Mouse (Mus musculus) lung, embryonic 14.5 days (tissue): ENCODE results near the gene Kdm5a. TPM values are rescaled to one million over a fixed set of nuclear protein-coding genes. Genes with fewer than 3 reads are reported as not detected.

ENCODE experiments used
- ATAC-seq: fragments of 200-750 bp; cut with Nextera tagmentation; 2 replicates; pipeline ENCODE4 v1.8.0; 2017; ENCODE audit warnings: mild to moderate bottlenecking, moderate TSS enrichment, moderate library complexity; ENCODE audit not compliant: insufficient read depth
- DNase-seq: peaks from one replicate; pipeline ENCODE4 v3.0.0-alpha.2; 2015
- H3K27ac ChIP-seq: fragments of 300-500 bp; sonication (generic); 2 replicates; pipeline ENCODE4 v1.5.1; 2014; ENCODE audit warnings: low read depth, mild to moderate bottlenecking, moderate library complexity
- H3K27me3 ChIP-seq: fragments of 300-500 bp; sonication (generic); 2 replicates; pipeline ENCODE4 v1.6.1; 2014; ENCODE audit warnings: low read length, control low read depth; ENCODE audit not compliant: insufficient read depth
- H3K36me3 ChIP-seq: fragments of 300-500 bp; sonication (generic); 2 replicates; pipeline ENCODE4 v1.6.1; 2014; ENCODE audit warnings: control low read depth; ENCODE audit not compliant: insufficient read depth
- H3K4me1 ChIP-seq: fragments of 300-500 bp; sonication (generic); 2 replicates; pipeline ENCODE4 v1.6.1; 2014; ENCODE audit warnings: antibody characterized with exemption, control low read depth; ENCODE audit not compliant: insufficient read depth
- H3K4me2 ChIP-seq: fragments of 300-500 bp; sonication (generic); 2 replicates; pipeline ENCODE4 v1.6.1; 2014; ENCODE audit warnings: mild to moderate bottlenecking
- H3K4me3 ChIP-seq: fragments of 300-500 bp; sonication (generic); 2 replicates; pipeline ENCODE4 v1.5.1; 2014; ENCODE audit warnings: low read depth, low read length
- H3K9ac ChIP-seq: fragments of 300-500 bp; sonication (generic); 2 replicates; pipeline ENCODE4 v1.6.1; 2014
- H3K9me3 ChIP-seq: fragments of 300-500 bp; sonication (generic); 2 replicates; pipeline ENCODE4 v1.6.1; 2016; ENCODE audit warnings: low read depth, low read length, control low read depth
- CTCF ChIP-seq: IDR thresholded peaks from 2 replicates; pipeline ENCODE4 v1.5.1; 2016; ENCODE audit warnings: antibody characterized with exemption, low read depth
- WGBS: fragments of 180-500 bp; shearing (Covaris S2); extraction: QIAGEN DNeasy Blood & Tissue Kit; methylation state at CpG from one replicate; pipeline ENCODE4 v1.1.7; 2014; 5-methylcytosine and 5-hydroxymethylcytosine counted together
- polyA plus RNA-seq: library from polyadenylated mRNA; unstranded; fragments of >200 nt; fragmentation: Nextera tagmentation; extraction: Ambion mirVana; gene quantifications from 2 replicates; pipeline ENCODE4 v1.2.1, GENCODE M21; 2014

Kdm5a gene
- polyA plus RNA-seq, 1 experiment from 2014 or later = 46.3 TPM

GRCm38 (mm10) chr6:120472455-120473140 is 108.7 kb downstream of the Kdm5a start:
- Histone ChIP-seq H3K4me2 (no peak overlapping the region), H3K27ac (no peak overlapping the region), H3K9me3 (no peaks in the 10 kb centered on the region), H3K27me3 (no peaks in the 10 kb centered on the region), H3K9ac (no peak overlapping the region), H3K36me3 (no peaks in the 10 kb centered on the region), H3K4me3 (no peak overlapping the region), H3K4me1 (no peaks in the 10 kb centered on the region)
- ATAC-seq (no peak), DNase-seq (no peak)
- no peak for TF ChIP-seq CTCF
- WGBS = 40% methylated on average over 8 of the region's 8 CpGs

- H3K27ac ChIP-seq = no peak overlapping the region
- 32% methylated on average over 5 of the region's 5 CpGs for WGBS
- TF ChIP-seq CTCF = no peak
- no peaks in the 10 kb centered on the region for H3K27me3 ChIP-seq
- H3K4me1 ChIP-seq = no peaks in the 10 kb centered on the region
- DNase-seq (peak; percentile 47), ATAC-seq (peak; percentile 42; the same call in 1 of the 2 replicates)
- H3K9ac ChIP-seq = no peak overlapping the region
- H3K4me3 ChIP-seq = no peak overlapping the region
- H3K36me3 ChIP-seq = no peaks in the 10 kb centered on the region
- H3K4me2 ChIP-seq = no peak overlapping the region
- no peaks in the 10 kb centered on the region for H3K9me3 ChIP-seq
These were observed 109.5 kb downstream of the Kdm5a start for GRCm38 (mm10) chr6:120473427-120473826.

GRCm38 (mm10) chr6:120475288-120475687 is 111.4 kb downstream of the Kdm5a start:
- DNase-seq (peak; percentile 36), ATAC-seq (peak; percentile 39; the same call in 1 of the 2 replicates)
- no peak overlapping the region for H3K9ac ChIP-seq
- no peaks in the 10 kb centered on the region for H3K27me3 ChIP-seq
- H3K36me3 ChIP-seq = no peaks in the 10 kb centered on the region
- H3K4me1 ChIP-seq = no peaks in the 10 kb centered on the region
- H3K9me3 ChIP-seq = no peaks in the 10 kb centered on the region
- WGBS = 58% methylated on average over 8 of the region's 8 CpGs
- no peak overlapping the region for H3K4me3 ChIP-seq
- H3K4me2 ChIP-seq = no peak overlapping the region
- H3K27ac ChIP-seq = no peak overlapping the region
- no peak for TF ChIP-seq CTCF

GRCm38 (mm10) chr6:120479302-120479701 is 115.4 kb downstream of the Kdm5a start:
- Histone ChIP-seq H3K9ac (no peak overlapping the region), H3K36me3 (no peaks in the 10 kb centered on the region), H3K4me2 (no peak overlapping the region), H3K4me3 (no peak overlapping the region), H3K27me3 (no peaks in the 10 kb centered on the region), H3K4me1 (no peaks in the 10 kb centered on the region), H3K9me3 (no peaks in the 10 kb centered on the region), H3K27ac (no peak overlapping the region)
- DNase-seq = peak; percentile 37
- 38% methylated on average over 2 of the region's 2 CpGs for WGBS
- ATAC-seq = no peak
- no peak for TF ChIP-seq CTCF

- no peak for ATAC-seq
- Histone ChIP-seq H3K27ac (no peak overlapping the region), H3K4me3 (no peak overlapping the region), H3K36me3 (no peaks in the 10 kb centered on the region), H3K9ac (no peak overlapping the region), H3K4me2 (no peak overlapping the region), H3K4me1 (no peaks in the 10 kb centered on the region), H3K27me3 (no peaks in the 10 kb centered on the region), H3K9me3 (no peaks in the 10 kb centered on the region)
- 87% methylated on average over 5 of the region's 5 CpGs for WGBS
- TF ChIP-seq CTCF = no peak
- DNase-seq = no peak
These were observed 116.4 kb downstream of the Kdm5a start for GRCm38 (mm10) chr6:120480361-120480760.

- H3K4me3 ChIP-seq = no peak overlapping the region
- no peaks in the 10 kb centered on the region for H3K4me1 ChIP-seq
- H3K9ac ChIP-seq = no peak overlapping the region
- 86% methylated on average over 6 of the region's 6 CpGs for WGBS
- H3K27me3 ChIP-seq = no peaks in the 10 kb centered on the region
- ATAC-seq (no peak), DNase-seq (no peak)
- no peaks in the 10 kb centered on the region for H3K36me3 ChIP-seq
- H3K9me3 ChIP-seq = no peaks in the 10 kb centered on the region
- no peak overlapping the region for H3K4me2 ChIP-seq
- TF ChIP-seq CTCF = peak; percentile 46
- no peak overlapping the region for H3K27ac ChIP-seq
These were observed 117.6 kb downstream of the Kdm5a start for GRCm38 (mm10) chr6:120481538-120481937.

GRCm38 (mm10) chr6:120482021-120482420 is 118.1 kb downstream of the Kdm5a start:
- Histone ChIP-seq H3K36me3 (no peaks in the 10 kb centered on the region), H3K27ac (no peak overlapping the region), H3K9ac (no peak overlapping the region), H3K4me3 (no peak overlapping the region), H3K4me1 (no peaks in the 10 kb centered on the region), H3K4me2 (no peak overlapping the region), H3K9me3 (no peaks in the 10 kb centered on the region), H3K27me3 (no peaks in the 10 kb centered on the region)
- WGBS = 91% methylated on average over 14 of the region's 14 CpGs
- DNase-seq (no peak), ATAC-seq (no peak)
- no peak for TF ChIP-seq CTCF
